Mouse (Mus musculus): ENCODE results near the gene Appl1.
"Not testable (repeated sequence)": the region's sequence is repeated elsewhere in the genome, so short reads cannot be mapped to it uniquely, and the experiment has no call there.

Appl1 gene

DNA sequence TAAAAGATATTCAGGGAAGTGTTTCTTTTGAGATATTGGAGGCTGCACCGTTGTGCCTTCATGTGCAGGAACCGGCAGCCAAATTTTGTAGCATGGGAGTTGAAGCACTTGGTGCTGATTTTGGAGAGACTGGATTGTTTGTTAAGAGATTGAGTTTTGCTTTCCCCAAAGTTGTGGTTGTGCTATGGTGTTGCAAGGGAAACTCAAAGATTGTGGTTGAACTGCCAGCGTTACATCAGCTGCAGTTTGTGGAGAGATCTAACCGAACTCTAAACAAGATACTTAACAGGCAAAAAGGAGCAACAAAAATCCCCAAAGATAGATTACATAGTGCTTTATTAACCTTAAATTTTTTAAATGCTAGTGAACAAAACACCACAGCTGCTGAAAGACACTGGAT lies 35.5 kb downstream of the Appl1 start:
- Histone ChIP-seq H3K9me3 (ENCODE audit: low read length) (no peaks in the 10 kb centered on the region), H3K27me3 (ENCODE audit: insufficient read depth, low read length) (no peaks in the 10 kb centered on the region), H3K36me3 (ENCODE audit: insufficient read depth, low read length) (peaks cover 45% of the 10 kb centered on the region), H3K4me1 (replicated peaks; ENCODE audit: low read depth, low read length) (no peaks in the 10 kb centered on the region; the same call in 1 of the 2 replicates), H3K4me3 (replicated peaks; ENCODE audit: low read length) (no peak overlapping the region)
- TF ChIP-seq CTCF (conservative IDR thresholded peaks at IDR 0.05; ENCODE audit: low read length) (no peak), NANOG (IDR thresholded peaks at IDR 0.05; ENCODE audit: borderline replicate concordance, low read length) (no peak), POU5F1 (IDR thresholded peaks at IDR 0.05; ENCODE audit: borderline replicate concordance, low read length) (no peak)

DNA sequence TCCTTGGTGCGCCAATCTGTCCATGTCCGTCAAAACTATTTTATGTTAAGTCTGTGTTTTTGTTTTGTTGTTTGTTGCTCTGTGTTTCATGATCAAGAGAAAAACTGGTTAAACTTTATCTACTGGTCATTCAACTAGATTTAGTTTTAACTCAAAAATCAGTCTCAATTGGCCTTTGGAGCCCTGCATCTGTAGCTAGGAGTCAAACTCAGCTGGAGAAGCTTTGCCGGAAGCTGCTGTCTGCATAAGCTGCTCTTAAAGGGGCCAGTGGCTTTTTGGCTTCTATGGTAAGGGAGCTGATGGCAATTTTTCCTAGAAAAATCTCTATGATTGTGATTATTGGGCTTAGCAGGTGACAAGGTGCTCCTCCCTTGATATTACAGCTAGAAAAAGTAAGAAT lies 36.1 kb downstream of the Appl1 start:
- no peak for TF ChIP-seq POU5F1 (IDR thresholded peaks at IDR 0.05; ENCODE audit: borderline replicate concordance, low read length)
- no peak for TF ChIP-seq CTCF (conservative IDR thresholded peaks at IDR 0.05; ENCODE audit: low read length)
- TF ChIP-seq NANOG (IDR thresholded peaks at IDR 0.05; ENCODE audit: borderline replicate concordance, low read length): no peak
- Histone ChIP-seq H3K4me3 (replicated peaks; ENCODE audit: low read length) (no peak overlapping the region), H3K4me1 (replicated peaks; ENCODE audit: low read depth, low read length) (no peaks in the 10 kb centered on the region; the same call in 1 of the 2 replicates), H3K27me3 (ENCODE audit: insufficient read depth, low read length) (no peaks in the 10 kb centered on the region), H3K9me3 (ENCODE audit: low read length) (no peaks in the 10 kb centered on the region), H3K36me3 (ENCODE audit: insufficient read depth, low read length) (peaks cover 42% of the 10 kb centered on the region)

DNA sequence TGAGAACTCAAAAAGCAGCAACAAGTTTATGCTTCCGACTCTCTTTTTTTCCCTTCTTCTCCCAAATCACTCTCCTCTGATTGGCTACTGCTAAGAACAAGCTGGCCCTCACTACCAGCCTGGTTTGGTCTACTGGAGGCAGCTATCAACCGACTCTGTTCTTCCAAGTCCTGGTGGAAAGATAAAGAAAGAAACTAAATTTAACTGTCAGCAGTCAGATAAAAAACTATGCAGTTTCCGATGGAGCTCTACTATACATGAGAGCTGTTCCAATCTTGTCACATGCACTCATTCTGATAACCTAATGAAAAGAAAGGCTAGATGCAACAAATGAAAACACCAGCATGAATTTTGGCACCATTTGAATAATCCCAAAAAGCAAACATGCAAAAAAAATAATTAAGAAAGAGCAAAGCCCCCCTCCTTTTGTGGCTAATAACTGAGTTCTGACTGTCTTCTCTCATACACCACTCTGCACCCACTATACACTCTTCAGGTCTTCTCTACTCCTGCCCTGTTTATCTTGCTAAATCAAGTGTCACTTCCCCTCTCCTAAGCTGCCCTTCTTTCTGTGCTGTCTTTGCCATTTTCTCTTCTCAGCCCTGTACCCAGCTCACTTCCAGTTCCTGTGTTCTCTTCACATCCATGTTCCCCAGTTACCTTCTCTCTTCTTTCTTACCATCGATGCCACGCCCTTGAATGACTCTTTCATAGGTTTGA lies 47.2 kb downstream of the Appl1 start:
- H3K36me3 ChIP-seq (ENCODE audit: insufficient read depth, low read length): peaks cover 67% of the 10 kb centered on the region
- no peaks in the 10 kb centered on the region for H3K27me3 ChIP-seq (ENCODE audit: insufficient read depth, low read length)
- no peak overlapping the region for H3K4me3 ChIP-seq (replicated peaks; ENCODE audit: low read length)
- TF ChIP-seq POU5F1 (IDR thresholded peaks at IDR 0.05; ENCODE audit: borderline replicate concordance, low read length) (no peak), NANOG (IDR thresholded peaks at IDR 0.05; ENCODE audit: borderline replicate concordance, low read length) (no peak), CTCF (conservative IDR thresholded peaks at IDR 0.05; ENCODE audit: low read length) (no peak)
- H3K9me3 ChIP-seq (ENCODE audit: low read length): no peaks in the 10 kb centered on the region
- H3K4me1 ChIP-seq (replicated peaks; ENCODE audit: low read depth, low read length): no peaks in the 10 kb centered on the region

DNA sequence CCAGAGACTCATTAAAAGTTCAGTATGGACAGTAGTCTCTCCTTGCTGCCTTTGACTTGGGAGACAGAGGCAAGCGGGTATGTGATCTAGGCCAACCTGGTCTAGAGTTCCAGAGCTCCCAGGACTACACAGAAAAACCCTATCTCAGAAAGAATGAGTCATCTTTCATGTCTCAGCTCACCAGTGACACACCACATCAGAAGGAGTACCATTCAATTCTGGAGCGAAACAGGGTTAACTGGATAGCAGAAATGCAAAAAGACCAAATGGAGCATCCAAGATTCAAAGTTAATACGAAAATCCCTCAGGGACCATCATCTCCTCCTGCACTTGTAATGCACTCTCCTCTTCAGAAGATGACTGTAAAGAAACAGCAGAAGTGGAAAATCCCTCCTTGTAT lies 51.7 kb downstream of the Appl1 start:
- no peak for TF ChIP-seq CTCF (conservative IDR thresholded peaks at IDR 0.05; ENCODE audit: low read length)
- no peak for TF ChIP-seq POU5F1 (IDR thresholded peaks at IDR 0.05; ENCODE audit: borderline replicate concordance, low read length)
- no peak for TF ChIP-seq NANOG (IDR thresholded peaks at IDR 0.05; ENCODE audit: borderline replicate concordance, low read length)
- peaks cover 9% of the 10 kb centered on the region for H3K4me1 ChIP-seq (replicated peaks; ENCODE audit: low read depth, low read length)
- H3K36me3 ChIP-seq (ENCODE audit: insufficient read depth, low read length): peaks cover 40% of the 10 kb centered on the region
- H3K27me3 ChIP-seq (ENCODE audit: insufficient read depth, low read length): no peaks in the 10 kb centered on the region
- no peaks in the 10 kb centered on the region for H3K9me3 ChIP-seq (ENCODE audit: low read length)
- H3K4me3 ChIP-seq (replicated peaks; ENCODE audit: low read length): no peak overlapping the region

DNA sequence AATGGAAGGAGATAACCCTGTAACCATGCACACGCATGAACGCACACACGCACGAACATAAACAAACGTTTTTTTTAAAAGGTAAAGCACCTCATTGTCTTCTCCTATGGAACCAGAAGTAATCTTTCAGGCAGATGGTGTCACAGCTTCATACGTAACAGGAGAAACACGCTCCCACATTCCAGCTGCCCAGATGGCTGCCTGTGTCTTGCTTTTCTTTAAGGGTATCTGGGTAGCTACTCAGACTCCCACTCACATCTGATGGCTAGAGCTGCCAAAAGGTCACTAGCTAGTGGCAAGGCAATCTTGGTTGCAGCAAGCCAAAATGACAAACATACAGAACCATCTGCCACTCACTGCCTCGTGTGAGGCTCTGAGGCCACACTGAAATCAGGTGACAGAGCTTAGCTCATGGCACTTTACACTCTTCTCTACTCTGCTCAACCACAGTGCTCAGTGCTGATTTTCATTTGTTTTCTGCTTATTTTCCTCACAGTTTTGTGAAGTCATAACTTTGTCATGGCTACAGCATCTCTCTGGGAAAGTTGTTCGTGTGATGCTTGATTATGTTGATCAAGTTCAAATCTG lies 57.3 kb downstream of the Appl1 start:
- H3K9me3 ChIP-seq (ENCODE audit: low read length): no peaks in the 10 kb centered on the region; the same call in 1 of the 2 replicates
- TF ChIP-seq CTCF (conservative IDR thresholded peaks at IDR 0.05; ENCODE audit: low read length) (no peak), POU5F1 (IDR thresholded peaks at IDR 0.05; ENCODE audit: borderline replicate concordance, low read length) (no peak), NANOG (IDR thresholded peaks at IDR 0.05; ENCODE audit: borderline replicate concordance, low read length) (no peak)
- H3K4me3 ChIP-seq (replicated peaks; ENCODE audit: low read length): no peak overlapping the region
- no peaks in the 10 kb centered on the region for H3K27me3 ChIP-seq (ENCODE audit: insufficient read depth, low read length)
- peaks cover 6% of the 10 kb centered on the region; the same call in 1 of the 2 replicates for H3K36me3 ChIP-seq (ENCODE audit: insufficient read depth, low read length)
- peaks cover 34% of the 10 kb centered on the region for H3K4me1 ChIP-seq (replicated peaks; ENCODE audit: low read depth, low read length)

- H3K4me3 ChIP-seq (replicated peaks; ENCODE audit: low read length): no peak overlapping the region
- peaks cover 18% of the 10 kb centered on the region for H3K9me3 ChIP-seq (ENCODE audit: low read length)
- TF ChIP-seq POU5F1 (IDR thresholded peaks at IDR 0.05; ENCODE audit: borderline replicate concordance, low read length) (no peak), NANOG (IDR thresholded peaks at IDR 0.05; ENCODE audit: borderline replicate concordance, low read length) (no peak), CTCF (conservative IDR thresholded peaks at IDR 0.05; ENCODE audit: low read length) (no peak)
- no peaks in the 10 kb centered on the region for H3K27me3 ChIP-seq (ENCODE audit: insufficient read depth, low read length)
- peaks cover 34% of the 10 kb centered on the region for H3K4me1 ChIP-seq (replicated peaks; ENCODE audit: low read depth, low read length)
- 0 out of 2 replicates have a peak, but pooled peaks cover 3% of the 10 kb centered on the region for H3K36me3 ChIP-seq (ENCODE audit: insufficient read depth, low read length)
Observed at GRCm38 (mm10) chr14:26911826-26912225, 59.2 kb downstream of the Appl1 start.

GRCm38 (mm10) chr14:26911201-26911600 lies 59.8 kb downstream of the Appl1 start:
- no peaks in the 10 kb centered on the region for H3K27me3 ChIP-seq (ENCODE audit: insufficient read depth, low read length)
- H3K4me1 ChIP-seq (replicated peaks; ENCODE audit: low read depth, low read length): peaks cover 34% of the 10 kb centered on the region
- TF ChIP-seq NANOG (IDR thresholded peaks at IDR 0.05; ENCODE audit: borderline replicate concordance, low read length) (no peak), CTCF (conservative IDR thresholded peaks at IDR 0.05; ENCODE audit: low read length) (no peak), POU5F1 (IDR thresholded peaks at IDR 0.05; ENCODE audit: borderline replicate concordance, low read length) (no peak)
- no peak overlapping the region for H3K4me3 ChIP-seq (replicated peaks; ENCODE audit: low read length)
- peaks cover 22% of the 10 kb centered on the region for H3K9me3 ChIP-seq (ENCODE audit: low read length)
- H3K36me3 ChIP-seq (ENCODE audit: insufficient read depth, low read length): 0 out of 2 replicates have a peak, but pooled peaks cover 3% of the 10 kb centered on the region

DNA sequence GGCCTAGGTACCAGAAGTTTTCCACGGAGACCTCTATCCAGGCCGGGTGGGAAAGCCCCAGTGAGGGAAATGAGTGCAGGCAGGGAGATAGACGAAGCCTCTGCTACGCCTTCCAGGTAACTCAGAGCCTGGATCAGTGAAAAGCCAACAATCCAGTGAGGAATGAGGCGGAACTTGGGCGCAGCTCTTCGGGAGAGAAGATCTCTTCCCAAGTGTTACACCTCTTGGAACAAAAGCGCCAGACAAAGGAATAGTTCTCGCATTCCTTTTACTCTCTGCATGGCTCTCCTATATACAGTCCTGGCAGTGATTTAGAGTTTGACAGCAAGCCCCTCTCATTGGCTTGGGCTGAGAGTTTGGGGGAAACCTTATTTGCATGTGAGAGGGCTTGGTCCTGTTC lies 60.6 kb downstream of the Appl1 start:
- 0 out of 2 replicates have a peak, but pooled peaks have one; percentile 19 for TF ChIP-seq NANOG (IDR thresholded peaks at IDR 0.05; ENCODE audit: borderline replicate concordance, low read length)
- not testable (repeated sequence) for H3K4me3 ChIP-seq (replicated peaks; ENCODE audit: low read length)

More for the DNA sequence above, 60.6 kb downstream of the Appl1 start:
- not testable (repeated sequence) for H3K36me3 ChIP-seq (ENCODE audit: insufficient read depth, low read length); H3K27me3 ChIP-seq (ENCODE audit: insufficient read depth, low read length)
- H3K4me1 ChIP-seq (replicated peaks; ENCODE audit: low read depth, low read length): peaks cover 27% of the 10 kb centered on the region
- peaks cover 22% of the 10 kb centered on the region for H3K9me3 ChIP-seq (ENCODE audit: low read length)

All from E14TG2a.4 (cell line).